Mouse (Mus musculus) effector memory CD4-positive, alpha-beta T cell, adult 7 months (primary cell): Measurements from ENCODE around the gene Olfr126. TPM values are rescaled to one million over a fixed set of nuclear protein-coding genes. Genes with fewer than 3 reads are reported as not detected.

Experiments
- polyA plus RNA-seq: library from polyadenylated mRNA; unstranded; fragments of 100-300 nt; shearing (Covaris generic); gene quantifications from one replicate; pipeline ENCODE4 v1.2.1, GENCODE M21; 2017

Olfr126 gene
- polyA plus RNA-seq, result 0.20 TPM

DNA sequence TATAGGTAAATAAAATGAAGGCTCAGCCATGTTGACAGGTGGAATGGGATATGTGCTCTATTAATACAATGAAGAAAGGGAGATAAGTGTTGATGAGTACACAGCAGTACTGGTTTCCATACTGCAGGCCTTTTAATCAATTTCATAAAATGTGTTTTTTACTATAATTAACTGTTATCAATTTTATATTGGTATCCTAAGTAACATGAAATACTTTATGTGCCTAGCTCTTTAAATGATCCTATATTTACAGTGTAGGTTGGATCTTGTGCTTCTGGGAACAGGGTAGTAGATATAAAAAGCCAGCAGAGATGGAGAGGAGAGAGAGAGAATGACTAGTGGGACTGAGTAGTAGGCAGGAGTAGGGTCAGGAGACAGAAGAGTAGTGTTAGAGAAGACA, at the start of gene Olfr126:
TSS of gene Olfr126 (plus strand) at position 301 of the 400 bp plus-strand sequence.

DNA sequence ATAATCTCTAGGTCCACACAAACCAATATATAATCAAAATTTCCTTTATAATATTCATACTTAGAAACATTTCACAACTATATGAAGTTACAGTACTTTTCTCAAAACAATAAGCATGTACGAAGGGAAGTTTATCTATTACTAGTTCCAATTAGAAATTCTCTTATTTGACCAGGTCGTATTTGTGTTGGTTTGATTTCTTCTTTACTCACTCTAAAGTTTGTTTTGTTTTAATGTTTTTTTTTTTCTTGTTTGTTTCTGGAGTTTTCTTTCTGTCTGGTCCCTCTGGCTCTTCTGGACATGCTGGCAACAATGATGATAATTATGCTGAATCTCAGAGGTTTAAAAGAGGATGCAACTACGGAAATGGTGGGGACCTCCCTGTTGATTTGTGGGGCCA, 47.7 kb upstream of the Olfr126 start, which contains the start of gene Olfr124:
TSS of gene Olfr124 (plus strand) at position 301 of the 400 bp plus-strand sequence.

DNA sequence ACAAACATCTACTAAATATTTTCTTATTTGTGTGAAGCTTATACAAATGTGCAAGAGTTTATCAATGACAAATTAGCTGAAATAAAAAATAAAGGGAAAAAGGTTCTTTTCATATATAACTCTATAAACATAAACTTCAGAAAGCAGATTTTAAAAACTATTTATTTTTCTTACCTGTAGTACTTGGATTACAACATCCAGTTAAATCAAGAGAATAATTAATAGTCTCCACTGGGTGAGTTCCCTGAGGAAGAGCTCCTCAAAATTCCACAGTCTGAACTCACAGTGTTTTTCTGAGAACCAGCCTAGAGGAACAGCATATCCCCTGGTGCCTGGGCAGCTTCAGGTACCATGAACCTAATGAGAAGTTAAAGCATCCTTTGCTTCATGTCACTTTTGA, 14.6 kb upstream of the Olfr126 start, which contains the start of gene Olfr125:
TSS of gene Olfr125 (plus strand) at position 301 of the 400 bp plus-strand sequence.

DNA sequence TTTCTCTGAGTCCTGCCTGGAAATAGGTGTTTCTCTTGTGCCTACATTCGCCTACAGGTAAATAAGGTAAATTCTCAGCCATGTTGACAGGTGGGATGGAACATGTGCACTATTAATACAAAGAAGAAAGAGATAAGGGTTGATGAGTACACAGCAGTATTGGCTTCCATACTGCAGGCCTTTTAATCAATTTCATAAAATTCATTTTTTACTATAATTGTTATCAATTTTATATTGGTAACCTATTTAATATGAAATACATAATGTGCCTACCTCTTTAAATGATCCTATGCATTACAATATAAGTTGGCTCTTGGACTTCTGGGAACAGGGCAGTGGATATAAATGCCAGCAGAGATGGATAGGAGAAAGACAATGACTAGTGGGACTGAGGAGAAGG, 52.9 kb downstream of the Olfr126 start, which contains the start of gene Olfr127:
TSS of gene Olfr127 (plus strand) at position 301 of the 400 bp plus-strand sequence.

Other genes with a start within 250 kb of the Olfr126 start
- not detected for gene Olfr115, start 220.4 kb upstream of the Olfr126 start, polyA plus RNA-seq
- gene Olfr116, start 220.3 kb upstream of the Olfr126 start, polyA plus RNA-seq, result not detected
- gene Olfr117, start 183.7 kb upstream of the Olfr126 start, polyA plus RNA-seq, result 0.23 TPM
- gene Olfr118, start 180.5 kb upstream of the Olfr126 start, polyA plus RNA-seq, result 0.21 TPM
- gene Olfr119, start 150.9 kb upstream of the Olfr126 start, polyA plus RNA-seq, result not detected
- gene Olfr120, start 125.7 kb upstream of the Olfr126 start, polyA plus RNA-seq, result not detected
- not detected for gene Olfr121, start 98.6 kb upstream of the Olfr126 start, polyA plus RNA-seq
- gene Olfr122, start 78.9 kb upstream of the Olfr126 start, polyA plus RNA-seq, result not detected
- gene Olfr123, start 54.0 kb upstream of the Olfr126 start, polyA plus RNA-seq, result not detected
- not detected for gene Olfr124, start 47.6 kb upstream of the Olfr126 start, polyA plus RNA-seq
- not detected for gene Olfr125, start 14.5 kb upstream of the Olfr126 start, polyA plus RNA-seq
- 0.11 TPM for gene Olfr127, start 53.0 kb downstream of the Olfr126 start, polyA plus RNA-seq
- gene Olfr128, start 73.1 kb downstream of the Olfr126 start, polyA plus RNA-seq, result not detected
- gene Olfr761, start 105.6 kb downstream of the Olfr126 start, polyA plus RNA-seq, result not detected
- gene Olfr129, start 212.6 kb downstream of the Olfr126 start, polyA plus RNA-seq, result 0.23 TPM
- not detected for gene Olfr130, start 216.4 kb downstream of the Olfr126 start, polyA plus RNA-seq
- gene Olfr131, start 241.2 kb downstream of the Olfr126 start, polyA plus RNA-seq, result not detected